Mouse (Mus musculus): ENCODE data around the gene Gm10409.
"Not testable (repeated sequence)": the region's sequence is repeated elsewhere in the genome, so short reads cannot be mapped to it uniquely, and the experiment has no call there.

The Gm10409 gene

GRCm38 (mm10) chr14:3412314-3412713 is at the start of gene Gm10409:
TSS of gene Gm10409 (plus strand) at chr14:3412614.
- in situ Hi-C loops (cut with MboI): not testable (repeated sequence)

- in situ Hi-C loops (cut with MboI): not testable (repeated sequence)
Observed at GRCm38 (mm10) chr14:3394793-3395192, 17.6 kb upstream of the Gm10409 start, which contains the start of gene Gm10413. TSS of gene Gm10413 (plus strand) at chr14:3395093.

- in situ Hi-C loops (cut with MboI): not testable (repeated sequence)
Observed at GRCm38 (mm10) chr14:3427803-3428202, 15.4 kb downstream of the Gm10409 start, which contains the start of gene Gm3005. TSS of gene Gm3005 (plus strand) at chr14:3428103.

- in situ Hi-C loops (cut with MboI): not testable (repeated sequence)
Observed at GRCm38 (mm10) chr14:3449079-3449478, 36.7 kb downstream of the Gm10409 start, which contains the start of gene Gm10408. TSS of gene Gm10408 (plus strand) at chr14:3449379.

All from mature B cell (primary cell).